Comparison of ENCODE assay signal across 8 mouse cellular contexts in genomic region chr8:122697181-122697581, GRCm38 (mm10). TPM values are rescaled to one million over a fixed set of nuclear protein-coding genes. Genes with fewer than 3 reads are reported as not detected.
DNase-seq lines count a peak whose midpoint lies in the region; ATAC-seq and TF ChIP-seq lines count a peak whose summit lies in the region.

No protein-coding gene starts in this region.

- no peaks in the 10 kb centered on the region for H3K36me3 ChIP-seq in lung, embryonic 14.5 days (ENCODE audit: insufficient read depth)
- no peaks in the 10 kb centered on the region for H3K36me3 ChIP-seq in small intestine, adult 2 months (ENCODE audit: control insufficient read depth, insufficient read depth, low read length)
- no peaks in the 10 kb centered on the region for H3K36me3 ChIP-seq in forebrain, embryonic 13.5 days (ENCODE audit: poor library complexity, severe bottlenecking)

- 50% methylated on average over 3 of the region's 3 CpGs for WGBS in lung, embryonic 14.5 days
- 10% methylated on average over 3 of the region's 3 CpGs for WGBS in small intestine, adult 2 months
- WGBS in forebrain, embryonic 13.5 days, result 70% methylated on average over 3 of the region's 3 CpGs

- H3K4me2 ChIP-seq in lung, embryonic 14.5 days, result peak overlapping the region; percentile 33
- no peak overlapping the region for H3K4me2 ChIP-seq in forebrain, embryonic 13.5 days

- ATAC-seq in lung, embryonic 14.5 days (ENCODE audit: insufficient read depth), result no peak
- no peak for ATAC-seq in forebrain, embryonic 13.5 days

- no peaks in the 10 kb centered on the region; the same call in 1 of the 2 replicates for H3K27me3 ChIP-seq in lung, embryonic 14.5 days (ENCODE audit: insufficient read depth, low read length)
- H3K27me3 ChIP-seq in small intestine, adult 2 months (ENCODE audit: control insufficient read depth, insufficient read depth, low read length), result no peaks in the 10 kb centered on the region
- no peaks in the 10 kb centered on the region; the same call in 1 of the 2 replicates for H3K27me3 ChIP-seq in forebrain, embryonic 13.5 days

- no peak for TF ChIP-seq POLR2A in small intestine, adult 2 months (IDR thresholded peaks at IDR 0.05; ENCODE audit: low read depth, low read length)

- no peak overlapping the region for H3K27ac ChIP-seq in lung, embryonic 14.5 days (ENCODE audit: low read depth)
- peak overlapping the region; percentile 4; the same call in 1 of the 2 replicates for H3K27ac ChIP-seq in small intestine, adult 2 months (ENCODE audit: insufficient read depth, low read depth, low read length)
- H3K27ac ChIP-seq in forebrain, embryonic 13.5 days, result no peak overlapping the region

- DNase-seq in adrenal gland, postnatal 14 days, result peak; percentile 61
- DNase-seq in adrenal gland, postnatal 4 days (ENCODE audit: low spot score in 2 of 2), result no peak
- DNase-seq in lung, embryonic 14.5 days, result peak; percentile 37
- DNase-seq in lung, postnatal 25 days (ENCODE audit: low spot score), result no peak
- DNase-seq in c-Kit-positive CD71-positive TER-119-positive erythroid progenitor cells, embryonic 14.5 days (ENCODE audit: low spot score), result peak; percentile 78
- peak; percentile 87 for DNase-seq in kidney, adult 9 months

- no peaks in the 10 kb centered on the region for H3K4me1 ChIP-seq in lung, embryonic 14.5 days (ENCODE audit: insufficient read depth)
- peaks cover 10% of the 10 kb centered on the region for H3K4me1 ChIP-seq in small intestine, adult 2 months (ENCODE audit: control insufficient read depth, insufficient read depth, insufficient read length, low read length)
- H3K4me1 ChIP-seq in forebrain, embryonic 13.5 days, result no peaks in the 10 kb centered on the region

- H3K4me3 ChIP-seq in lung, embryonic 14.5 days (ENCODE audit: low read depth, low read length), result no peak overlapping the region
- H3K4me3 ChIP-seq in small intestine, adult 2 months (ENCODE audit: low read depth, low read length), result peak overlapping the region; percentile 49
- no peak overlapping the region for H3K4me3 ChIP-seq in forebrain, embryonic 13.5 days

- peak; percentile 61 for TF ChIP-seq CTCF in lung, embryonic 14.5 days (IDR thresholded peaks at IDR 0.05; ENCODE audit: low read depth)
- TF ChIP-seq CTCF in small intestine, adult 2 months (IDR thresholded peaks at IDR 0.05; ENCODE audit: extremely low read depth, insufficient read length, insufficient replicate concordance, low read depth, low read length), result peak; percentile 16; the same call in 1 of the 2 replicates

- H3K9ac ChIP-seq in lung, embryonic 14.5 days, result no peak overlapping the region
- H3K9ac ChIP-seq in forebrain, embryonic 13.5 days, result no peak overlapping the region

- no peaks in the 10 kb centered on the region for H3K9me3 ChIP-seq in lung, embryonic 14.5 days (ENCODE audit: low read depth, low read length)
- H3K9me3 ChIP-seq in forebrain, embryonic 13.5 days (replicated peaks), result no peaks in the 10 kb centered on the region

RNA-seq across cellular contexts. Expression of gene Cbfa2t3, which starts 1.7 kb away (rescaled TPM):
- 13.6 and 14.9 TPM in 2 replicates for total RNA-seq in adrenal gland, postnatal 14 days (2021)
- 10 to 100 TPM; 11.3 to 12.0 TPM for total RNA-seq in adrenal gland, postnatal 4 days (2021)
- polyA plus RNA-seq in lung, embryonic 14.5 days (2014; fragmentation: Nextera tagmentation; extraction: Ambion mirVana), result 4.7 and 5.7 TPM in 2 replicates
- polyA plus RNA-seq in small intestine, adult 2 months (2012; rRNA removed), result 12.4 and 14.8 TPM in 2 replicates
- polyA plus RNA-seq in forebrain, embryonic 13.5 days (2015; fragmentation: Nextera tagmentation; extraction: Ambion mirVana), result 12.4 and 13.9 TPM in 2 replicates

Comparison
In these comparisons a context has a peak if more than half of its experiments do, and no peak if none do; other contexts are left out.
1. DNase-seq: peak in adrenal gland, postnatal 14 days (single experiment), lung, embryonic 14.5 days (single experiment), c-Kit-positive CD71-positive TER-119-positive erythroid progenitor cells, embryonic 14.5 days (single experiment) and kidney, adult 9 months (single experiment); none in adrenal gland, postnatal 4 days (0 of 2) and lung, postnatal 25 days (single experiment).